Mouse (Mus musculus): ENCODE measurements around the gene Rarres1. TPM values are rescaled to one million over a fixed set of nuclear protein-coding genes. Genes with fewer than 3 reads are reported as not detected.
A peak's percentile ranks its signal among the peaks of the same experiment; 100 is the strongest.

The Rarres1 gene
- polyA plus RNA-seq, 1 experiment from 2014 or later = 4.9 TPM

DNA sequence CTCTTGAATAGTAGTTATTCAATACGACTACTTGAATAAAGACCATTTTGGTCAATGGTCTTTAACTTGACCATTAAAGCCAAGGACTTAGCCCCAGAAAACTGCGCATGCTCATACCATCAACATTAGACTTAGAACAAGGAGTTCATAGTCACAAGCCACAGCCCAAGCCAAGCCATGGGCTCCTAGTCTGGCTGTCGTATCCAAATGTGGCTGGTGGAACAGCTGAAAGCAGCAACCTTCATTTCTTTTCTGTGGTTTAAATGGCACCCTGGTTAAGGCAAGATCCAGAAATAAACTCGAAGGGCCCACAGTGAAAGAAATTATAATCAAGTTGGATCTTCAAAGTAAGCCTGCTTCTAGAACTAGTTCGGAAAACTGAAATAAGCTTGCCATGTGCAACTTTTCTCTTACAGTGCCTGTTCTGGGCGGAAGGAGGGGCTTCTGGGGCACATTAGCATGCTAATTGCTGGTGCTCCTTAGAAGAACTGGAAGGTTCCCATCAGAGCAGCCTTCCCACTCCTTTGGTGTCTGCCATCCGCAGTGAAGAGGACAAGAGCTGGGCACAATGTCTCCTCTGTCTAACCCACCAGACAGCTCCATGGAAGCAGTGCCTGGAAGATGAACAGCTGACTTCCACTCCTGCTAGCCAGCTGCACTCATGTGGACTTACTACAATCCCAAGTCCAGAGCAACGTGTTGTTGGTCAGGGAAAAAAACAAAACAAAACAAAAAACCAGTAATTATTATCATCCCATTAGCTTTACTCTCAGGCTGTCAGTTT lies 23.0 kb downstream of the Rarres1 start:
- Histone ChIP-seq H3K36me3 (no peaks in the 10 kb centered on the region), H3K9ac (no peak overlapping the region), H3K27ac (no peak overlapping the region), H3K4me3 (no peak overlapping the region), H3K4me1 (peaks cover 6% of the 10 kb centered on the region; the same call in 1 of the 2 replicates), H3K4me2 (replicated peaks) (no peak overlapping the region), H3K9me3 (no peaks in the 10 kb centered on the region), H3K27me3 (no peaks in the 10 kb centered on the region)
- WGBS = 85% methylated on average over 8 of the region's 8 CpGs
- no peak for ATAC-seq (ENCODE audit: low FRiP score, low read depth)

DNA sequence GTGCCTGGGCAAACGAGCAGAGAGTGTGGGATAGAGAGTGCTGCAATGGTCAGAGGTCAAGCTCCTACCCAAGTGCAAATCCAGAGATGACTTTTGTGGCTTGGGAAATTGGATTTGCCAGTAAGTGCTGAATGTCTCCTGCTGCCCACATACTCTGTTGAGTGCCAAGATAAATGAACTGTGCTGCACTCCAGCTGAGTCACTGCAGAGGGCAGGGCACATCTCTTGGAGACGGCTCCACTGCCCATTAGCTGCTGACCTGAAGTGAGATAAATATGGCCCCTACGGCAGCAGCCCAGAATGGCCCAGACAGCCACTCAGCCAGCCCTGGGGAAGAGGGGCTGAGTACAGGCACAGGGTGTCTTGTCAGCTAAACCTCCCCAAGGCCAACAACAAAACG lies 25.2 kb downstream of the Rarres1 start:
- no peak overlapping the region for H3K27ac ChIP-seq
- H3K27me3 ChIP-seq = no peaks in the 10 kb centered on the region
- ATAC-seq (ENCODE audit: low FRiP score, low read depth) = no peak
- H3K4me3 ChIP-seq = no peak overlapping the region
- no peaks in the 10 kb centered on the region for H3K36me3 ChIP-seq
- H3K4me1 ChIP-seq = peaks cover 11% of the 10 kb centered on the region
- no peak overlapping the region for H3K4me2 ChIP-seq (replicated peaks)
- H3K9ac ChIP-seq = no peak overlapping the region
- 48% methylated on average over 4 of the region's 4 CpGs for WGBS
- no peaks in the 10 kb centered on the region for H3K9me3 ChIP-seq

DNA sequence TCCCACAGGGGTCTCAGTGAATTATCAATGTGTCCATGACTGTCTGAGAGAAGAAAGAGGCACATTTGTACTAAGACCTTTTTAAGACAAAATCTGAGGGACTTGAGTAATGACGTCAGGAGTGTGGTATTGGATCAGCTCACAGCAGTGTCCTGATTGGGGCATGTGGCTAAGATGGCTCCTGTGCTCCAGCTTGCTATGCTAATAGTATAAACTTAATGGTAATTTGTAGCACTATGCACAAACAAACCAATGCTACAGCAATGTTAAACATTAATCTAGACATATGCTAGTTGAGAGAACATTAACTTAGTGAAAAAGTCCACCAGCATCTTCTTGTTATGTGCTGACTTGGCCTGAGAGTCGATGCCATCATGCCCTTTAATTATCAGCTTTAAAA lies 30.1 kb downstream of the Rarres1 start:
- no peak overlapping the region for H3K27ac ChIP-seq
- no peak overlapping the region for H3K4me3 ChIP-seq
- H3K4me1 ChIP-seq = peaks cover 13% of the 10 kb centered on the region
- no peaks in the 10 kb centered on the region for H3K9me3 ChIP-seq
- peaks cover 2% of the 10 kb centered on the region; the same call in 1 of the 2 replicates for H3K36me3 ChIP-seq
- H3K9ac ChIP-seq = no peak overlapping the region
- no peak for ATAC-seq (ENCODE audit: low FRiP score, low read depth)
- H3K27me3 ChIP-seq = no peaks in the 10 kb centered on the region
- 82% methylated on average over 2 of the region's 2 CpGs for WGBS
- no peak overlapping the region for H3K4me2 ChIP-seq (replicated peaks)

DNA sequence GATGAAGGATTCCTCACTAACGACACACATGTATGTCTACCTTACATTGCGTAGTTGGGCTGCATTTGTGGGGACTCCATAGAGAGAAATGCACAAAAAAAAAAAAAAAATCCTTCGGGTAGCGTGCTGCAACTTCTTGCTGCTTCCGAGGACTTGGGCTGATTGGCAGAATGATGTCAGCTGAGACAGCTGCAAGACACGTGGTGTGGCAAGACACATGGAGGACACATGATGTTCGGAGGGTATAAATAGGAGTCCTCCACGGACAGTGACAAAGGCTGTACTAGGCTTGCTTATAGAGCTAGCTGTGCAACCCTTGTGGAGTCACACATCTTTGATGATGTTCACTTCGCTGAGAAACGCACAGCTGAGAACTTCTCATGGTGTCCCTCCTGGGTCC lies 32.9 kb downstream of the Rarres1 start:
- H3K27me3 ChIP-seq = no peaks in the 10 kb centered on the region
- no peak for ATAC-seq (ENCODE audit: low FRiP score, low read depth)
- 89% methylated on average over 10 of the region's 10 CpGs for WGBS
- no peak overlapping the region for H3K27ac ChIP-seq
- peaks cover 13% of the 10 kb centered on the region for H3K4me1 ChIP-seq
- peaks cover 10% of the 10 kb centered on the region; the same call in 1 of the 2 replicates for H3K36me3 ChIP-seq
- no peak overlapping the region for H3K9ac ChIP-seq
- no peak overlapping the region for H3K4me2 ChIP-seq (replicated peaks)
- H3K4me3 ChIP-seq = no peak overlapping the region
- H3K9me3 ChIP-seq = no peaks in the 10 kb centered on the region

DNA sequence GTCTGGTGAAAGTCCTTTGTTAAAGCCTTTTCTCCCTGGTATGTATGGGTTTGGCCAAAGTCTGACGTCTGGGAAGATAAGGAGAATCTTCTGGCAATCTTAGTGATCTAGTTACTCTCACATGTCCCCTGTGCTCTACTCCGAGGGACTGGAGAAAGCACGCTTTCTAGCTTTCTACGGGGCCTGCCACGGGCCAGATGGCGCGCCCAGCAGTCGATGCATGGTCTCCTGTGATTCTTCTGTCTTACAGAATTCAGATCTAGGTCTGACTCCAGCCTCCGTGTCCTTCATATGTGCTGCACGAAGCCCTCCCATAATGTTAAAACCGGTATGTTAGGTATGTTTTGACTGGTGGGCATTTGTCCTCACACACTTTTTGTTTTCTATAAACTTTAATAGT lies 35.5 kb downstream of the Rarres1 start:
- peaks cover 8% of the 10 kb centered on the region; the same call in 1 of the 2 replicates for H3K4me1 ChIP-seq
- H3K4me3 ChIP-seq = no peak overlapping the region
- no peaks in the 10 kb centered on the region for H3K27me3 ChIP-seq
- no peak overlapping the region for H3K27ac ChIP-seq
- WGBS = 90% methylated on average over 11 of the region's 11 CpGs
- H3K36me3 ChIP-seq = peaks cover 24% of the 10 kb centered on the region
- H3K4me2 ChIP-seq (replicated peaks) = no peak overlapping the region
- ATAC-seq (ENCODE audit: low FRiP score, low read depth) = no peak
- H3K9me3 ChIP-seq = no peaks in the 10 kb centered on the region
- H3K9ac ChIP-seq = no peak overlapping the region

DNA sequence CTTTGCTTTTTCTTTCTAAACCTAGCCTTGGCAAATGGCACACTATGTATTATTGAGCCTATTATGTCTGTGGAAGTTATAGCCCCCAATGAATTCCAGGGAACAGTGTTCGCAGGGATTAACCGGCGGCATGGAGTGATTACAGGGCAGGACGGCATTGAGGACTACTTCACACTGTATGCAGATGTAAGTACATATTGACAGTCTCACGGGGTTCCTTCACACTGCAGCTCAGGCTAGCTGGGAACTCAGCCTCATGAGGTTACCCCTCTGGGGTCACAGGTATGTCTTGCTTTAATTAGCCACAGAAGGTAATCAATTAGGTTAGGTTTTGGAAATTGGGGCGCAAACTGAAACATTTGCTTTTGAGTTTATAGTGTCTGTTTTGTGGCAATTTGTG lies 41.9 kb downstream of the Rarres1 start:
- ATAC-seq (ENCODE audit: low FRiP score, low read depth) = no peak
- 75% methylated on average over 6 of the region's 6 CpGs for WGBS
- no peak overlapping the region for H3K27ac ChIP-seq

DNA sequence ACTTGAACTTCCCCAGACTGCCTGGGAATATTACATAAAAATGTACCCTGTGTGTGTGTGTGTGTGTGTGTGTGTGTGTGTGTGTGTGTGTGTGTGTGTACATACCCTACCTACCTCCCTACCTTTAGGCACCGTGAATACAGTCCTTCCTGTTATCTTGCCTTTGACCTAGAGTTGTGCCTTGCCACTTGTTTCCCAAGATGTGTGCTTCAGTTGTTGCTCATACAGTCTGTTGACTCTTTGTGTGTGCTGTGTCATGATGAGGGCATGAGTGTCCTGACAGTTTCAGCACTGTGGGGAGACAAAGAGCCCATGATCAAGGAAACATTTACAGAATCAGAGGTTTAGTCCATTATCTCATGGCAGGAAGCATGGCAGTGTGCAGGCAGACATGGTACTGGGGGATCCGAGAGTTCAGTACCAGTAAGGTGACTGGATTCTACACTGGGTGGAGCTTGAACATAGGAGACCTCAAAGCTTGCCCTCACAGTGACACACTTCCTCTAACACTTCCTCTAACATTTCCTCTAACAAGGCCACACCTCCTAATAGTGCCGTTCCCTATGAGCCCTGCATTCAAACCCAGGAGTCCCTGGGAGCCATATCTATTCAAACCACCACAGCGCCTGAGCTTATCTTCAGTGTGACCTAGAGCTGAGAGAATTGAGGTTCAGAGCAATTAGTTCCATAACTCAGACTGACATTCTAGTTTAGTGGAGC lies 43.8 kb downstream of the Rarres1 start:
- no peak overlapping the region for H3K9ac ChIP-seq
- peaks cover 34% of the 10 kb centered on the region for H3K36me3 ChIP-seq
- no peaks in the 10 kb centered on the region for H3K27me3 ChIP-seq
- H3K4me1 ChIP-seq = no peaks in the 10 kb centered on the region
- H3K9me3 ChIP-seq = no peaks in the 10 kb centered on the region
- H3K27ac ChIP-seq = no peak overlapping the region
- H3K4me3 ChIP-seq = no peak overlapping the region
- H3K4me2 ChIP-seq (replicated peaks) = no peak overlapping the region
- no peak for ATAC-seq (ENCODE audit: low FRiP score, low read depth)
- 92% methylated on average over 4 of the region's 4 CpGs for WGBS

More for the DNA sequence above, 41.9 kb downstream of the Rarres1 start:
- H3K4me3 ChIP-seq = no peak overlapping the region
- H3K4me1 ChIP-seq = no peaks in the 10 kb centered on the region
- no peaks in the 10 kb centered on the region for H3K9me3 ChIP-seq
- no peak overlapping the region for H3K9ac ChIP-seq
- H3K27me3 ChIP-seq = no peaks in the 10 kb centered on the region
- H3K36me3 ChIP-seq = peaks cover 38% of the 10 kb centered on the region
- H3K4me2 ChIP-seq (replicated peaks) = no peak overlapping the region

DNA sequence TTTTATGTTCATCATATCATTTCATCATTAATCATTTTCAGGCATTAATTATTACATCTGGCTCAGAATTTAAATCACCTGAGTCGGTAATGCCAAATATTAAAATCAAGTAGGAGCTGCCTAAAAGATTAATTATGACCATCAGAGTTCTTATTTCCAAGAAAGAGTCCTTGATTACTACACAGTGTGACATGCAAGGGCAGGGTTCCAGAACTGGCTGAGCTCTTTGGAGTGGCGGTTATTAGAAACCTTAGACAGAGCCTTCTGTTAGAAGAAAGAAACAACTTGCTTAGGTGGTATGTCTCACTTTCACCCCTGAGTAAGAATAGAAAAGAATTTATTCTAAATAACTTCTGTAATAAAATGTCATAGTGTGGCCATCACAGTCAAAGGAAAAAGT lies 48.0 kb downstream of the Rarres1 start:
- no peak overlapping the region for H3K27ac ChIP-seq
- no peak for ATAC-seq (ENCODE audit: low FRiP score, low read depth)
- 77% methylated on average over 2 of the region's 2 CpGs for WGBS

DNA sequence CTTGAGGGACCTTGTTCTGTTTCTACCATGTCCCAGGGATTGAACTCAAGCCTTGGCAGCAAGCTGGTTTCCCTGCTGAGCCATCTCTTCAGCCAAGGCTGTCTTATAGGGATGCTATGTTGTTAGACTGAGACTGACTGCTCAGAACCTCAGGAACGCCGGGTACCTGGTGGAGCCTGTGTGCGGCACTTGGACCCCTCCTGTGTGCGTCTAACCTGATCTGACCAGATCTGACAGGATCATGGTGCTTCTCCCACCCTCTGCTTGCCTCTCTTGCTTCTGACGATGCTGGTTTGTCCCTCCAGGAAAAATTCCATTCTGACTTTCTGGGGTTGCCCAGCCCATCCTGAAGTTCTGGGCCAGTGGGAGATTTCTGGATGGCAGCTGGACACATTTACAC lies 48.7 kb downstream of the Rarres1 start:
- ATAC-seq (ENCODE audit: low FRiP score, low read depth) = no peak
- Histone ChIP-seq H3K27ac (no peak overlapping the region), H3K4me2 (replicated peaks) (no peak overlapping the region), H3K36me3 (peaks cover 19% of the 10 kb centered on the region), H3K4me3 (no peak overlapping the region), H3K27me3 (no peaks in the 10 kb centered on the region), H3K9ac (no peak overlapping the region), H3K9me3 (no peaks in the 10 kb centered on the region), H3K4me1 (peaks cover 15% of the 10 kb centered on the region)
- 90% methylated on average over 5 of the region's 5 CpGs for WGBS

More for the DNA sequence above, 48.0 kb downstream of the Rarres1 start:
- no peak overlapping the region for H3K4me3 ChIP-seq
- peaks cover 19% of the 10 kb centered on the region for H3K36me3 ChIP-seq
- no peaks in the 10 kb centered on the region for H3K9me3 ChIP-seq
- peaks cover 10% of the 10 kb centered on the region for H3K4me1 ChIP-seq
- no peaks in the 10 kb centered on the region for H3K27me3 ChIP-seq
- H3K4me2 ChIP-seq (replicated peaks) = no peak overlapping the region
- no peak overlapping the region for H3K9ac ChIP-seq

DNA sequence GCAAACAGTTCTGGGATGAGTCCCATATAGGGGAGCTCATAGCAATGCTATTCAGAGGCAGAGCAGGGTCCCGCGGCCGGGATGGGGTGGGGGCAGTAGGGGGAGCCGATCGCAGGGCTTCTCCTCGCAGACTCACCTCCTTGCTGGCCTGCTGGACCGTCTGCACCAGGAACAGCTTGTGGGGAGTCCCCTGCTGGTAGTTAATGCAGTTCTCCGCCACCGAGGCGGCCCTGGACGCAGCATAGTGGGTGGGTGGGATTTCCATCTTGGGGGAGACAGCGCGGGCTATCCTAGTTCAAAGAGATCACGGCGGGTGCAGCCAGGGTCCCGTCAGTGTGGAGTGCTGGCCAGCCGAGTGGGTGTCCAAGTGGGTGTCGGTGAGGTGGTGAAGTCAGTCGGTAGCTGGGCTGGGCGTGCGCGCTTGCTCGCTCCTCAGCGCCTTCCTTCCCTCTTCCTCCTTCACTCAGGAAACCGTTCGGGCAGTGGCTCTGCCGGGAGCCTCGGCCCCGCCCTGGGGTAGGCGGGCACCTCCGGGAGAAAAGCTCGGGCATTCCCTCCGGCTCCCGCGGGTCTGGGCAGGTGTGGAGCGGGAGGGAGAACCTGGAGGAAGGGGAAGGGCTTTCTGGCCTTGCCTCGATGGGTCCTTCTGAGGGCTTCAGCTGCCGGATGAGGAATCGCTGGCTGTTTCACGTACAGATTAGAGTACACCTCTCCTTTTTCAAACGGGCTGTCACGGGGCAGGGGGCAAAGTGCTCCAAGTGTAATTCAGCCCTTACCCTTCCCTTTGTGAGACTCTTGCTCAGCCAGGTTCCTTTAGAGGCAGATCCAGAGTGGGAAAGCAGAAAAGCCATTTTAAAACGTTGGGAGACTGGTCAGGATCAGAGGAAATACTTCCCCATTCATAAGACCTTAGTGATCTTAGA lies 51.6 kb downstream of the Rarres1 start, which contains the start of gene Lxn:
Lxn (minus strand) TSS at position 477 of the 923 bp plus-strand sequence.
- peak within 1 kb of the TSS; percentile 78 for H3K9ac ChIP-seq
- no peaks in the 10 kb centered on the region for H3K27me3 ChIP-seq
- under 1% methylated on average over 43 of the region's 43 CpGs for WGBS
- peak within 1 kb of the TSS; percentile 74 for H3K4me2 ChIP-seq (replicated peaks)
- no peaks in the 10 kb centered on the region for H3K9me3 ChIP-seq
- peaks cover 15% of the 10 kb centered on the region for H3K4me1 ChIP-seq
- H3K36me3 ChIP-seq = peaks cover 36% of the 10 kb centered on the region
- peak within 1 kb of the TSS; percentile 67 for H3K4me3 ChIP-seq
- peak within 1 kb of the TSS; percentile 88 for H3K27ac ChIP-seq
- ATAC-seq (ENCODE audit: low FRiP score, low read depth) = peak; percentile 91

DNA sequence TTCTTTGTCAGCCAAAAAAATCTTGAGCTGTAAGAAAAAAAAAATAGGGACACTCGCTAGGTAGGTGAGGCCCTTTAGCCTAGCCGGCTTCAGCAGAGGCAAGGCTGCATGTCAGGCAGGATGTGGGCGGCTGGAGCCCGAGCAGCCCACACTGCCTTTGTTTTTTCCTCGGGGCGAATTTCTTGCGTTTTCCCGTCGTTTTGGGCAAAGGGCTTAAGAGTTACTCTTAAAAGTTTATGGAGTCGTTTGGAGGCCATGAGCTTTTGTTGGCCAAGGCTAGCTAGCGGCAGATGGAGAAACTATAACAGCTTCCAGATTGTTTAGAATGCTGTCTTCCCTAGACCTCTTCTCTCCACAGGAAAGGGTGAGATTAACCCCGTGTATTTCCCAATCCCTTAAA lies 52.3 kb downstream of the Rarres1 start:
- peak overlapping the region; percentile 78 for H3K9ac ChIP-seq
- no peaks in the 10 kb centered on the region for H3K27me3 ChIP-seq
- peak; percentile 54; the same call in 1 of the 2 replicates for ATAC-seq (ENCODE audit: low FRiP score, low read depth)
- peak overlapping the region; percentile 88 for H3K27ac ChIP-seq
- H3K4me3 ChIP-seq = peak overlapping the region; percentile 67
- H3K4me1 ChIP-seq = peaks cover 15% of the 10 kb centered on the region
- peaks cover 37% of the 10 kb centered on the region for H3K36me3 ChIP-seq
- H3K4me2 ChIP-seq (replicated peaks) = peak overlapping the region; percentile 74
- H3K9me3 ChIP-seq = no peaks in the 10 kb centered on the region
- under 1% methylated on average over 12 of the region's 12 CpGs for whole genome bisulfite sequencing
